Mouse (Mus musculus) activated CD4-positive, CD25-positive, alpha-beta regulatory T cell, adult 9 weeks (primary cell): ENCODE data around the gene Mapk7. TPM values are rescaled to one million over a fixed set of nuclear protein-coding genes. Genes with fewer than 3 reads are reported as not detected.

Source experiments
- polyA plus RNA-seq: library from polyadenylated mRNA; unstranded; fragments of 100-300 nt; shearing (Covaris generic); gene quantifications from one replicate; pipeline ENCODE4 v1.2.1, GENCODE M21; 2017

Gene Mapk7
- 32.9 TPM for polyA plus RNA-seq

DNA sequence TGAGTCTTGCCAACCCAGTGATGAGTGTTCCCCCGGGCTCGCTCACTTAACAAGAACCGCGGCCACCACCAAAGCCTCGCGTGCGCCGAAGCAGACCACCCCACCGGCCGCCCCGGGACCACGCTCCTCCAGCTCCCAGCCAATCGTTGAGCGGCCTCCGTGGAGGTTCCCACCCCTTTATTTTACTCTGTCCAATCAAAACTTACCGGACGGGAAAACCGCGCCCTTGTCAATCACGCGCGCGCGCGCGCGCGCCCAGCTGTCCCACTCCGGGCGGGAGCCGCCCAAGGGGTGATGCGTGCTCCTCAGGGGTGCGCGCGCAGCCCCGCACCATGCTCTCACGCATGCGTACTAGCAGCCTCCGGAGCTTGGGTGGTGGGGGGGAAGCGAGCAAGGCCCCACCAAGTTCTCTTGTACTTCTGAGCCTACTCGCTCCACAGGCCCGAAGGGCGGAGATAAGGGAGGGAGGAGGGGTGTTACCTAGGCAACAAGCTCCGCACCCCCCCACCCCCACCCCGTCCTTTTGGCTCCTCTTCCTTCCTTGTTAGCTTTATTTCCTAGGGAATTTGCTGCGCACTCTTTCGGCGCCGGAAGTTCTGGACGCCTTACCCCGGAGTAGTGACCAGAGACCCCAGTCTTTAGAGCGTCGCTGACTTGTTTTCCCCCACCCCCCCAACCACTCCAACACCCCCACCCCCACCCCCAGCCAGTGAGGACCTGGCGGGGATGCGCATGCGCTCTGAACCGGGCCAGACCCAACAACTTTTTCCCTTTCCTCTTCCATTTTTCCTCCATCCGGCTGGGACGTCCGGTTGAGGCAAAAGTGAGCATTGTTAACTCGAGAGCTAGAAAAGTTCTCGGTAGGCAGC, at the start of gene Mapk7:
Gene Mapk7, minus strand, starts transcription at position 278 of the 869 bp plus-strand sequence.

DNA sequence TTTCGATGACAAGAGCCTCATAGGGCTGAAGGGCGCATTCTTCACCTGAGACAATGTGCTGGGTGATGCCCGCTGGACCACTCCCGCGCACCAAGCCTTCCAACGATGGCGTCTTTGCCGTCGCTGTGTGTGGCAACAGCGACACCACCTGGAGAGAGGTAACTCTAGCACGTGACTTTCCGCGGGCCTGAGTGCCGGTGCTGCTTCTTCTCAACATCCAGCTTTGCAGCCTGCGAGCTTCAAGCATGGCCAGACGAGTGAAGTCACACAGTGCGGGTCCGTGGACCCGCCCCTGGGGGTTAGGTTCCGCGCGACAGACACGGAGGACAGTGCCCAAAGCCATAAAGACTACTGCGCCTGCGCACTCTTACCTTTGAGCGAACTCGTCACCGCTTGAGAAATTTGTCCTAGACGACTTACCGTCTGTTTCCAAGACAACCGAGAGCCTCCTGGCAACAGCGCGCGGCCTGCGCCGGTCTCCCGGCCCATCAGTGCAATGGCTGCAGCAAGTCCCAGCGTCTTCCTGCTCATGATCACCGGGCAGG, 10.6 kb upstream of the Mapk7 start, which contains the start of gene B9d1:
Gene B9d1, plus strand, starts transcription at position 432 of the 545 bp plus-strand sequence.

DNA sequence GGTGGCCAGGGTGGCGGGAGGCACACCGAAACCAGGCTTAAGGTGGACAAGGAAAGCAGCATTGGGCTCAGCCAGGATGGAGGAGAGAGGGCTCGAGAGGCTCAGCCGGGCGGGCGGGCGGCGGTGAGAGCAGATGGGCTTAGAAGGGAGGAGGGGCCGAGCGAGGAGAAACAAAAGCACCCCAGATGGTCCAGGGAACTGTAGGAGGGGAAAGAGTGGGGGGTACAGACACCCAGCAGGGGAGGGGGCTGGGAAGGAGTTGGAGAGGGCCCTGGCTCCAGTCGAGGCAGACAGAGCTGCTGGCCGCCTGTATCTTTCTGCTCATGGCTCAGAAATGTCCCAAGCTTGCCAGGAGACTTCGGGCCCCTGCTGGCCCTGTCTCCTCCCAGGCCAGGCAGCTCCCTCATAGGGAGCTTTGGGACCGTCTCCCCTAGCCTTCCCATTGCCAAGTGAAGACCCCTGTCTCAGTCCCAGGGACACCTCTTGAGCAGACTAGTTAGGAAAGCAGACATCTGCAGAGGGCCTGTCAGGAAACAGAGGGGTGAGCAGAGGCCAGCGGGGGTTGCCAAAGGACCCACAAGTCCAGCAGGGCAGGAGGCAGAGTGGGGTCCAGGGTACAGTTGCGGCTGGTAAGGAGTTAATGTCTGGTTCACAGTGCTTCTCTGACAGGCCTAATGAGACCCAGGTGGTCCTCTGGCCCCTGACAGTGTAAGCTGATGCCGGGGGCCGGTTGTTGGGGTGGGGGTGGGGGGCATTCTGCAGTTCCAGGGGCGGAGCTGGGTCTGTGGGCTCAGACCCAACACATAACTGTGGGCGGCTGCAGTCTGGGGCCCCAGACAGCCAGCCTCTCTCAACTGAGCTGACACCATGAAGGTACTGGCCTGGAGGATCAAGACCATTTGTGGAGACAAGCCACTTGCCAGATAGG, 9.3 kb downstream of the Mapk7 start, which contains the start of gene Mfap4:
Gene Mfap4, plus strand, starts transcription at position 819 of the 928 bp plus-strand sequence.

Other genes starting within 250 kb of the Mapk7 start
- 55.8 TPM for gene Aldh3a2, start 226.9 kb downstream of the Mapk7 start, polyA plus RNA-seq
- gene Slc47a2, start 151.5 kb downstream of the Mapk7 start, polyA plus RNA-seq = not detected
- gene Slc47a1, start 116.1 kb downstream of the Mapk7 start, polyA plus RNA-seq = not detected
- gene Rnf112, start 40.3 kb downstream of the Mapk7 start, polyA plus RNA-seq = not detected
- not detected for gene Mfap4, start 9.0 kb downstream of the Mapk7 start, polyA plus RNA-seq
- gene B9d1, start 10.7 kb upstream of the Mapk7 start, polyA plus RNA-seq = 5.5 TPM
- gene Epn2, start 85.3 kb upstream of the Mapk7 start, polyA plus RNA-seq = 0.42 TPM
- gene Grap, start 158.9 kb upstream of the Mapk7 start, polyA plus RNA-seq = 440 TPM
- 3.7 TPM for gene Fam83g, start 189.7 kb upstream of the Mapk7 start, polyA plus RNA-seq
- gene Slc5a10, start 226.4 kb upstream of the Mapk7 start, polyA plus RNA-seq = 0.22 TPM